Mouse (Mus musculus): ENCODE measurements at regions not wholly inside any gene's neighbourhood (a gene's known extent, or its start where the extent isn't known, plus 50 kb on each side); places are given as distances from the start of the nearest gene placed in this dataset.

- no peak for DNase-seq
Measured at GRCm38 (mm10) chr7:63313096-63313495, 100.7 kb upstream of the Chrna7 start.

DNA sequence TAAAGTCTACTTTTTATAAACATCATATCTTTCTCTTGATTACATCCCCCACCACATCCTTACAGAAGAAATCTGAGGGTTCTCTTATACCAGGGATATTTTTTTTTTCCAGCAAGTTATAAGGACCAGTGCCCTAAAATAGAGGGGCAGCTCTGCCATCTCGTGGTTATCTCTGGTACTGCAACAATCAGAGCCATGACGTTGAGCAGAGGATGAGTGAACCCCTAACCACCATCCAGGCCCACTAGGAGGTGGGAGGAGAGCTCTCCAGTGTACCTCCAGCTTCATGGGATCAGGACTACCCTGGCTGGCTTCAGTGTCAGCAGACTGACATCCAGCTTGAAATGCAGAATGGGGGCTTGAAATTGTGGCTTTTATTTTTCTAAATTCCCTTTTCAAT, 107.2 kb upstream of the Chrna7 start:
- peak; percentile 58 for DNase-seq

- no peak for DNase-seq
Measured at GRCm38 (mm10) chr7:63321171-63321570, 108.8 kb upstream of the Chrna7 start.

- peak; percentile 60 for DNase-seq
Measured at GRCm38 (mm10) chr7:63321951-63322710, 109.8 kb upstream of the Chrna7 start.

- DNase-seq, result peak; percentile 41
Measured at GRCm38 (mm10) chr7:63335146-63335545, 109.4 kb upstream of the Otud7a start.

DNA sequence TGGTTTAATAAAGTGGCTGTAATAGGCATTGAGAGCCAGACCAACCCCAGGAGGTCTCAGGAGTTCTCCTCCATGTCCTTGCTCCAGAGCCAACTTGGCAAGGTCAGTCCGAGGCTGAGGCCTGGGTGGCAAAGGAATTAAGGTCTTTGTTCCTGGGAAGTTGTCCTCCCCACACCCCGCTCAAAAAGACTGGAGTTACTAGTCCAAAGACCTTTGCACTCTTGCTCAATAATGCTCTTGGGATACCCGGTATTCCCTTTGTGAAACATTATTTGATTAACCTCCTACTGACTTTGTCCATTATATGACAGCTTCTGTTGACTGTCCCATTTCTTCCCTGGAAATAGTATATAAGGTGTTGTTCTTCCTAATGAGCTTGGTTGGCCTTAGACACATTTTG, 108.5 kb upstream of the Otud7a start:
- DNase-seq, result peak; percentile 26

- no peak for DNase-seq
Measured at GRCm38 (mm10) chr7:63341716-63342115, 102.8 kb upstream of the Otud7a start.

DNA sequence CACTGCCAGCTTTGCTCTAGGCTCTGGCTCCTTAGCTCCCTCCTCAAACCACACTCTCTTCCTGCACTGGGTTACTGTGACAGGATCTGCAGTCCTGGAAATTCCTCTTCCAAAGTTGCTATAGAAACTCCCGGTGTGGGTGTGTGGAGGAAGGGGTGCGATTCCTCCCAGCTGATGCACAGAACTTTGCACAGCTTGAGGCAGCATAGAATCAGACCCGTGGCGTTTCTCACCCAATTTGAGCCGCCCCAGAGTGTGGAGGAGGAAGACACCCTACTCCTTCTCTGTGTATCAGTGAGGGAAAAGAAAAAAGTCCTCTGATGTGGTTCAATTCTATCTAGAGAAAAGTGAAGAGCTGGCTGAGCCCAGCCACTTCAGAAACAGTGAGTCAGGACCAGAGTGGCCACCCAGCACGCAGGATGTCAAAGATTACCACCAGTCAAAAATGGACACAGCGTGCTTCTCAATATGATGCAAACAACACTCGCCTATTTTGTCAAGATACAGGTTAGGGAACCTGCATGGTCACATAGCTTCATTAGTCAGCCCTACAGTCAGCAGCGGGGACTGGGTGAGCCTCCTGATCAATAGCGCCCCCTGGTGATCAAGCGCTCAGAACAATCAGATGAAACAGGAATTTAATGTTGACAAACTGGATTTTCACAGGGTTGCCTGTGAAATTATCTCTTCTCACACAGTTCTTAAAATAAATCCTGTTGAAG, 98.7 kb upstream of the Otud7a start:
- DNase-seq, result peak; percentile 68

DNA sequence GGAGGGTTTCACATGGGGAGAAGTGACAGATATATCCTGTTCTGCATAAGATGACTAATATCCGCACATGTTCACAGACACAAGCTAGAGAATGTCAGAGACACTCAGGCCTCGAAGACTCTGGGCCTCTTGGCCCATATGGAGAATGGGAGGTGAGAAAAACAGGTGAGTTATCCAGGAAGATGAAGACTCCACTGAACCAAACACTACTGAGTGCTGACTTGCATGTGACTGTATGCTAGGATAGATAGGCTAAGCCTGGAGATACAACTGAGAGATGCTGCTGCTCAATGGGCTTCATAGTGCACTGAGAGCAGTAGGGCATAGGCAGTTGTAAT, 98.2 kb upstream of the Otud7a start:
- DNase-seq, result no peak

Data from adrenal gland, postnatal 14 days (tissue).